Mouse (Mus musculus) MEL (cell line): Measurements from ENCODE around the gene Irgm1. TPM values are rescaled to one million over a fixed set of nuclear protein-coding genes. Genes with fewer than 3 reads are reported as not detected.

ENCODE experiments used
- DNase-seq: peaks from one replicate; pipeline ENCODE4 v3.0.0; 2011; ENCODE audit warnings: low read depth, low spot score
- H3K27ac ChIP-seq: 2 replicates; pipeline ENCODE4 v1.5.1; 2012; ENCODE audit warnings: low read depth, mild to moderate bottlenecking, control low read depth, low read length, moderate library complexity; ENCODE audit not compliant: control insufficient read depth
- H3K27me3 ChIP-seq, 2 experiments: fragments of 150-350 bp in 1 of 2; sonication (generic) in 1 of 2; 2 replicates each; pipeline ENCODE4 v1.6.1; 2012; ENCODE audit warnings: low read length in 2 of 2, mild to moderate bottlenecking in 2 of 2, improper control_type of control experiment in 1 of 2, moderate library complexity in 1 of 2; ENCODE audit not compliant: insufficient read depth in 2 of 2, control insufficient read depth in 1 of 2
- H3K36me3 ChIP-seq, 2 experiments: 2 replicates each; pipeline ENCODE4 v1.6.1; 2012 to 2014; ENCODE audit warnings: low read length in 2 of 2, improper control_type of control experiment in 1 of 2, inconsistent platforms in 1 of 2, mild to moderate bottlenecking in 1 of 2; ENCODE audit not compliant: insufficient read depth in 2 of 2, control insufficient read depth in 1 of 2
- H3K4me1 ChIP-seq, 2 experiments: fragments of 150-350 bp in 1 of 2; sonication (generic) in 1 of 2; 2 replicates each; pipeline ENCODE4 v1.6.1; 2012; ENCODE audit warnings: low read length in 2 of 2, improper control_type of control experiment in 1 of 2, mild to moderate bottlenecking in 1 of 2; ENCODE audit not compliant: insufficient read depth in 2 of 2, control insufficient read depth in 1 of 2
- H3K4me3 ChIP-seq, 2 experiments: fragments of 150-350 bp in 1 of 2; sonication (generic) in 1 of 2; 2 replicates each; pipeline ENCODE4 v1.5.1; 2012; ENCODE audit warnings: low read depth in 2 of 2, low read length in 2 of 2, mild to moderate bottlenecking in 2 of 2, moderate library complexity in 2 of 2, control low read depth in 1 of 2, improper control_type of control experiment in 1 of 2; ENCODE audit not compliant: control insufficient read depth in 1 of 2, insufficient read depth in 1 of 2
- H3K79me2 ChIP-seq: 2 replicates; pipeline ENCODE4 v1.6.1; 2012; ENCODE audit warnings: mild to moderate bottlenecking, low read length, moderate library complexity; ENCODE audit not compliant: control insufficient read depth, poor library complexity, insufficient read depth
- H3K9ac ChIP-seq: 2 replicates; pipeline ENCODE4 v1.6.1; 2012; ENCODE audit warnings: low read depth, mild to moderate bottlenecking, control low read depth, low read length, moderate library complexity; ENCODE audit not compliant: control insufficient read depth, poor library complexity, severe bottlenecking
- H3K9me3 ChIP-seq: fragments of 150-350 bp; sonication (generic); replicated peaks from 2 replicates; pipeline ENCODE4 v1.6.1; 2012; ENCODE audit warnings: mild to moderate bottlenecking, low read length, improper control_type of control experiment, moderate library complexity; ENCODE audit not compliant: insufficient read depth
- BHLHE40 ChIP-seq: IDR thresholded peaks from 2 replicates; pipeline ENCODE4 v1.6.1; 2012; ENCODE audit warnings: low read depth, mild to moderate bottlenecking, inconsistent platforms, low read length, improper control_type of control experiment, borderline replicate concordance
- CHD1 ChIP-seq: IDR thresholded peaks from 2 replicates; pipeline ENCODE4 v1.6.1; 2012; ENCODE audit warnings: low read depth, mild to moderate bottlenecking, inconsistent platforms, low read length, improper control_type of control experiment
- CTCF ChIP-seq, 3 experiments: IDR thresholded peaks in 2 of 3; conservative IDR thresholded peaks in 1 of 3; 2 replicates each; pipeline ENCODE4 v1.5.1; 2011 to 2012; ENCODE audit warnings: low read length in 3 of 3, low read depth in 2 of 3, mild to moderate bottlenecking in 2 of 3, improper control_type of control experiment in 1 of 3, inconsistent platforms in 1 of 3, mixed read lengths in 1 of 3, moderate library complexity in 1 of 3; ENCODE audit not compliant: control insufficient read depth in 1 of 3, insufficient read depth in 1 of 3, poor library complexity in 1 of 3, severe bottlenecking in 1 of 3
- ELF1 ChIP-seq: IDR thresholded peaks from 2 replicates; pipeline ENCODE4 v1.6.1; 2014; ENCODE audit warnings: low read depth, mild to moderate bottlenecking, inconsistent platforms, low read length, improper control_type of control experiment, moderate library complexity
- EP300 ChIP-seq, 2 experiments: IDR thresholded peaks; 2 replicates each; pipeline ENCODE4 v1.6.1; 2011; ENCODE audit warnings: improper control_type of control experiment in 2 of 2, low read length in 2 of 2, low read depth in 1 of 2, mild to moderate bottlenecking in 1 of 2
- GABPA ChIP-seq: IDR thresholded peaks from 2 replicates; pipeline ENCODE4 v1.6.1; 2012; ENCODE audit warnings: low read depth, mild to moderate bottlenecking, inconsistent platforms, low read length, improper control_type of control experiment, moderate library complexity
- GATA1 ChIP-seq: IDR thresholded peaks from 2 replicates; pipeline ENCODE4 v1.6.1; 2011; ENCODE audit warnings: low read depth, low read length, improper control_type of control experiment
- HCFC1 ChIP-seq: IDR thresholded peaks from 2 replicates; pipeline ENCODE4 v1.6.1; 2012; ENCODE audit warnings: low read depth, mild to moderate bottlenecking, inconsistent platforms, low read length, improper control_type of control experiment, moderate library complexity
- JUND ChIP-seq: IDR thresholded peaks from 2 replicates; pipeline ENCODE4 v1.6.1; 2011; ENCODE audit warnings: low read depth, mild to moderate bottlenecking, improper control_type of control experiment, low read length
- MAX ChIP-seq: IDR thresholded peaks from 2 replicates; pipeline ENCODE4 v1.6.1; 2011; ENCODE audit warnings: low read length, improper control_type of control experiment
- MAZ ChIP-seq: IDR thresholded peaks from 2 replicates; pipeline ENCODE4 v1.6.1; 2012; ENCODE audit warnings: low read depth, mild to moderate bottlenecking, inconsistent platforms, low read length, improper control_type of control experiment
- MEF2A ChIP-seq: IDR thresholded peaks from 2 replicates; pipeline ENCODE4 v1.6.1; 2014; ENCODE audit warnings: low read depth, mild to moderate bottlenecking, inconsistent platforms, low read length, improper control_type of control experiment; ENCODE audit not compliant: poor library complexity, insufficient replicate concordance, severe bottlenecking; ENCODE audit errors: extremely low read depth
- MYB ChIP-seq: IDR thresholded peaks from 2 replicates; pipeline ENCODE4 v1.6.1; 2011; ENCODE audit warnings: mild to moderate bottlenecking, low read depth, low read length, improper control_type of control experiment
- MYC ChIP-seq: IDR thresholded peaks from 2 replicates; pipeline ENCODE4 v1.6.1; 2011; ENCODE audit warnings: low read depth, mild to moderate bottlenecking, low read length, improper control_type of control experiment, moderate library complexity
- NRF1 ChIP-seq: IDR thresholded peaks from 2 replicates; pipeline ENCODE4 v1.6.1; 2014; ENCODE audit warnings: low read depth, mild to moderate bottlenecking, inconsistent platforms, low read length, improper control_type of control experiment, moderate library complexity; ENCODE audit not compliant: poor library complexity, insufficient read depth, severe bottlenecking
- POLR2A ChIP-seq, 2 experiments: IDR thresholded peaks; 2 replicates each; pipeline ENCODE4 v1.6.1; 2011 to 2012; ENCODE audit warnings: low read length in 2 of 2, mild to moderate bottlenecking in 2 of 2, control low read depth in 1 of 2, improper control_type of control experiment in 1 of 2, low read depth in 1 of 2, moderate library complexity in 1 of 2; ENCODE audit not compliant: control insufficient read depth in 1 of 2, insufficient read depth in 1 of 2, poor library complexity in 1 of 2
- POLR2AphosphoS5 ChIP-seq: IDR thresholded peaks from 2 replicates; pipeline ENCODE4 v1.6.1; 2012; ENCODE audit warnings: low read depth, borderline replicate concordance, mild to moderate bottlenecking, inconsistent platforms, low read length, moderate library complexity, mixed read lengths
- RAD21 ChIP-seq: IDR thresholded peaks from 2 replicates; pipeline ENCODE4 v1.6.1; 2011; ENCODE audit warnings: mild to moderate bottlenecking, low read depth, low read length, improper control_type of control experiment
- SIN3A ChIP-seq: IDR thresholded peaks from 2 replicates; pipeline ENCODE4 v1.6.1; 2012; ENCODE audit warnings: low read length, improper control_type of control experiment, inconsistent platforms
- SMC3 ChIP-seq: IDR thresholded peaks from 2 replicates; pipeline ENCODE4 v1.6.1; 2011; ENCODE audit warnings: low read depth, low read length, improper control_type of control experiment
- TAL1 ChIP-seq: IDR thresholded peaks from 2 replicates; pipeline ENCODE4 v1.6.1; 2012; ENCODE audit warnings: mild to moderate bottlenecking, inconsistent platforms, low read length, moderate library complexity, mixed read lengths
- TBP ChIP-seq: IDR thresholded peaks from 2 replicates; pipeline ENCODE4 v1.8.0; 2011; ENCODE audit warnings: low read depth, low read length, improper control_type of control experiment
- TCF12 ChIP-seq: IDR thresholded peaks from 2 replicates; pipeline ENCODE4 v1.6.1; 2014; ENCODE audit warnings: low read depth, mild to moderate bottlenecking, inconsistent platforms, low read length, improper control_type of control experiment, moderate library complexity
- UBTF ChIP-seq: IDR thresholded peaks from 2 replicates; pipeline ENCODE4 v1.6.1; 2012; ENCODE audit warnings: low read depth, mild to moderate bottlenecking, inconsistent platforms, low read length, improper control_type of control experiment, moderate library complexity, borderline replicate concordance; ENCODE audit not compliant: insufficient read depth
- USF1 ChIP-seq: IDR thresholded peaks from 2 replicates; pipeline ENCODE4 v1.6.1; 2014; ENCODE audit warnings: low read depth, mild to moderate bottlenecking, inconsistent platforms, low read length, improper control_type of control experiment, moderate library complexity
- ZKSCAN1 ChIP-seq: IDR thresholded peaks from 2 replicates; pipeline ENCODE4 v1.6.1; 2012; ENCODE audit warnings: low read depth, mild to moderate bottlenecking, inconsistent platforms, low read length, improper control_type of control experiment, moderate library complexity
- ZMIZ1 ChIP-seq: IDR thresholded peaks from 2 replicates; pipeline ENCODE4 v1.6.1; 2012; ENCODE audit warnings: low read depth, mild to moderate bottlenecking, inconsistent platforms, low read length, improper control_type of control experiment, moderate library complexity
- polyA plus RNA-seq, 2 experiments: library from polyadenylated mRNA; stranded (reverse) in 1 of 2; unstranded in 1 of 2; fragments of >175 nt in 1 of 2; fragments of >200 nt in 1 of 2; gene quantifications; 2 replicates each; pipeline versions ENCODE4 v1.2.1 to v1.2.4; 2012; ENCODE audit warnings: low replicate concordance in 2 of 2, low read depth in 1 of 2; ENCODE audit not compliant: insufficient read length in 2 of 2, insufficient read depth in 1 of 2, missing spikeins in 1 of 2
- total RNA-seq: library from RNA; depleted of rRNA; stranded (reverse); fragments of 300-350 nt; gene quantifications from 2 replicates; pipeline ENCODE4 v1.2.3, GENCODE M21; 2012

Irgm1 gene
- total and polyA plus RNA-seq, 3 experiments, result 10.0 to 10.7 TPM; not detected in 1

DNA sequence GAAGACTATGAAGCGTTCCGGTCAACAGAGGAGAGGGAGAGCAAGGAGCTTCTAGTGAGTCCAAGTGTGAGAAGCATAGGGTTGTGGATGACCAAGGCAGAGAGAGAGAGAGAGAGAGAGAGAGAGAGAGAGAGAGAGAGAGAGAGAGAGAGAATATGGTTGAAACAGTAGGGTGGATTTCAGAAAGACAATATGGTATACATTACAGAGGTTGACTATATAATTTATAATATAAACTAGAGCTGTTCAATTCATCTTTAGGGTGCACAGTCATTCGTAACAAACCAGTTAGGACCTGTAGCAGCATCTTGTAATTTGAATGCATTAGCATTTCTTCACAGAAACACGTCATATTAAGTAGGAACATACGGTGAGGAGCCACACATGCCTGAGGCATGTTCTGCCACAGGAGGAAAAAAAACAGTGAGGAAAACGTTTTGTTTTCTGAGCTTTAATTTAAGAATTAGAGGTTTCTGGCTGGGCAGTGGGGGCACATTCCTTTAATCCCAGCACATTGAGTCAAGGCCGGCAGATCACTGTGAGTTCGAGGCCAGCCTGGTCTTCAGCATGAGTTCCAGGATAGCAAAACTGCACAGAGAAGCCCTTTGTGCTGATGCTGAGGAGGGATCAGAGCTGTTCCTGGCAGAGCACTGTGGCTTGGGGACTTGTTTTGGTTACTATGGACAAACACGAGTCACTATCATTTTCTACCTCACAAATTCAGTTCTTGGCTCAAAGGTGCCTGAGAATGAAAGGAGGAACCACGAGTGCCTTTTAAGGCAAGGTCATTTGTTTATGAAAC, 32.4 kb downstream of the Irgm1 start:
- no peak overlapping the region for H3K4me3 ChIP-seq
- H3K27me3 ChIP-seq, result no peaks in the 10 kb centered on the region
- H3K27ac ChIP-seq, result peak overlapping the region; percentile 19; the same call in 1 of the 2 replicates
- peaks cover 0 to 30% of the 10 kb centered on the region in 2 experiments; a peak in 2 of 4 replicates for H3K4me1 ChIP-seq
- H3K9me3 ChIP-seq, result no peaks in the 10 kb centered on the region
- peaks cover 0 to 14% of the 10 kb centered on the region in 2 experiments; a peak in 2 of 4 replicates for H3K36me3 ChIP-seq
- no peak overlapping the region for H3K9ac ChIP-seq
- TF ChIP-seq JUND, result peak; percentile 86
- TF ChIP-seq NRF1, result no peak
- H3K79me2 ChIP-seq, result no peaks in the 10 kb centered on the region; the same call in 1 of the 2 replicates
- peak; percentile 59 for DNase-seq

DNA sequence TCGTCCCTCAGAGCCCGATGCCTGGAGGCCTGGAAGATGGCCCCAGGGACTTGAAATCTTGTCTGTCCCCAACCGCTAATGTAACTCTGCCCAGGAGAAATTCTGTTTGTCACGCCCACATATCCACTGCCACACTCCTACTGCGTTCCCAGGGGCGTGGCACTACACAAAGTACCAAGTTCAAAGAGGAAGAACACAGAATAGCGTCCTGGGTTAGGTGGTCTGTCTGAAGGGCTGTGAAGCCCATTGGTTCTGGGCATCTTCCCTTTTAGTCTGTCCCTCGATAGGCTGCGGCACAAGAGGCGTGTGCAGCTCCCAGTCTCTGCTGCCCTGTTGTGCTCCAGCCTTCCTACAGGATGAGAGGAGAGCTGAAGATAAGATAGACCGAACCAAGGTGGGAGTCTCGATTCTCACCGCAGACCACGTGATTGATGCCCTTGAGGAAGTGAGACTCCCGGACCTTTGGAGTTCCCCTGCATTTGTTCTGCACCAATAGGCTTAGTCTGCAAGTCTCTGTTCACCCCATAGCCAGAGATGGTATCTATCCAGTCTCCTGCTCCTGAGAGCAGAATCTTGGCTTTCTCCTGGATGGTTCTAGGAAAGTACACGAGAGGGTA, 33.2 kb downstream of the Irgm1 start:
- peak; percentile 96 for DNase-seq
- Histone ChIP-seq H3K27me3 (no peaks in the 10 kb centered on the region), H3K9me3 (no peaks in the 10 kb centered on the region), H3K9ac (peak overlapping the region; percentile 82), H3K4me1 (peaks cover 0 to 30% of the 10 kb centered on the region in 2 experiments; a peak in 2 of 4 replicates), H3K79me2 (no peaks in the 10 kb centered on the region; the same call in 1 of the 2 replicates), H3K4me3 (peak overlapping the region; percentile 87 to 93), H3K36me3 (peaks cover 0 to 14% of the 10 kb centered on the region in 2 experiments; a peak in 2 of 4 replicates), H3K27ac (peak overlapping the region; percentile 50)
- TF ChIP-seq GABPA (no peak), POLR2AphosphoS5 (no peak), MYC (peak; percentile 84), MAX (peak; percentile 96), MYB (no peak), SMC3 (no peak), MAZ (no peak), GATA1 (peak; percentile 87), MEF2A (no peak), NRF1 (no peak), USF1 (peak; percentile 95), ZMIZ1 (peak; percentile 46; the same call in 1 of the 2 replicates), TAL1 (peak; percentile 86), CTCF (IDR thresholded peaks at IDR 0.05 in 2 of 3, conservative IDR thresholded peaks at IDR 0.05 in 1 of 3; ENCODE audit: control insufficient read depth in 1 of 3, insufficient read depth in 1 of 3, low read depth in 2 of 3, low read length in 3 of 3, poor library complexity in 1 of 3, severe bottlenecking in 1 of 3) (no peak), SIN3A (peak; percentile 78), EP300 (IDR thresholded peaks at IDR 0.05; ENCODE audit: low read depth in 1 of 2, low read length in 2 of 2) (peak; percentile 66 to 82), BHLHE40 (peak; percentile 66; the same call in 1 of the 2 replicates), HCFC1 (peak; percentile 55), CHD1 (no peak), POLR2A (IDR thresholded peaks at IDR 0.05; ENCODE audit: control insufficient read depth in 1 of 2, insufficient read depth in 1 of 2, low read depth in 1 of 2, low read length in 2 of 2, poor library complexity in 1 of 2) (peak in 1 of 2 experiments; percentile 59; a peak in 2 of 4 replicates), UBTF (0 out of 2 replicates have a peak, but pooled peaks have one; percentile 46), ZKSCAN1 (no peak), ELF1 (peak; percentile 30; the same call in 1 of the 2 replicates), JUND (no peak), TCF12 (peak; percentile 64), RAD21 (no peak), TBP (peak; percentile 65)
